Mouse (Mus musculus) lung, postnatal 25 days (tissue): Measurements from ENCODE around the gene Luc7l3.

ENCODE experiments used
- DNase-seq: peaks from one replicate; pipeline ENCODE4 v3.0.0; 2022; ENCODE audit warnings: low spot score

Gene Luc7l3

GRCm38 (mm10) chr11:94321931-94322400 is at the start of gene Luc7l3:
TSS of gene Luc7l3 (minus strand) at chr11:94321988.
- peak; percentile 95 for DNase-seq

DNA sequence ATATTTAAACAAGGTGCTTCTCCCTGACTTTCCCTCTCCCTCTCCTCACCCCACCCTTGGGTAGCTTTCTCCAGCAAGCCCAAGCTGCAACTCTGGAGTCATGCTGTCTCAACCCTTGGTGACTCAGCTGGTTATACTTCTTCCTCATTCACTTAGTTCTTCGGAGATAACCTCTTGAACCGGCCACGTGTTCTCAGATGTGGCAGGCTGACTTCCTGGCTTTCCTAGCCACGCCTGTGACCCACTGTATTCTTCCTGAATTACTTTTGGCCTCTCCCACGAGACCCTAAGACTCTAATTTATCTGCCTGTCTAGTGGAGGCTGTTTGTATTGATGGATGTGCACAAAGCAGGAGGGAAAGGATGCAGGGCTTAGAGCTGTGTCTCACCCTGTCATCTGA is 49.0 kb upstream of the Luc7l3 start:
- DNase-seq: peak; percentile 54

DNA sequence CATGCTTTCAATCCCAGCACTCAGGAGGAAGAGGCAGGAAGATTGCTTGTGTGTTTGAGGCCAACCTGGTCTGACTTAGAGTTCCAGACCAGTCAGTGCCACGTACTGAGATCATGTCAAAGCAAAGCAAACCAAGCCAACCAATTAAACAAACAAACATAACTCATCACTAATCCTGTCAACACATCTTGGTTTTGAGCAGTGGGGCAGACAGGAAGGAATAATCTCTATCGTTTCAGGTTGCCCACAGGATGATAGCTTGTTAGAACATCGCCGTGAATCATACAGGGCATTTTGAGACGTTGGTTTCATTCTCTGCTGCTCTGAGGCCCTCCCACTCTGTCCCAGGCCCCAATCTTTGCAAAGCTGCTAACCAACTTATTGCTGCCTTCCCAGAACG is 48.2 kb upstream of the Luc7l3 start:
- no peak for DNase-seq

DNA sequence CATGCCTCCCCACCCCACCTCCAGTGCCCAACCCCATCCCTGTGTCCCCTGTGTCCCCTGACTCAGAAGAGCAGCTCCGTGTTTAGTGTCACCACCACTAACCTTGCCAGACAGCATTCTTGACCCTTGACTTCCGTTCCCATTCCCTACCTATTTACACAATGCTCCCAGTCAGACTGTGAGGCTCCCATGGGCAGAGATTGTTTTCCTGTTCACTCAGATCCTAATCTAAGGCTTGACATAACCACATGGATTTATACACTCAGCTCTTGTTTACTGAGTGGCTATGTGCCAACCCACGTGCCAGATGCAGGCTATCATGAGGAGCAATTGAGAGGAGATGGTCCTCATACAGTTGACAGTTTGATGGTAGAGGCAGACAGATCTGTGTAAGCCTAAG is 43.6 kb upstream of the Luc7l3 start:
- DNase-seq: peak; percentile 80

GRCm38 (mm10) chr11:94363690-94364089 is 41.9 kb upstream of the Luc7l3 start:
- no peak for DNase-seq

DNA sequence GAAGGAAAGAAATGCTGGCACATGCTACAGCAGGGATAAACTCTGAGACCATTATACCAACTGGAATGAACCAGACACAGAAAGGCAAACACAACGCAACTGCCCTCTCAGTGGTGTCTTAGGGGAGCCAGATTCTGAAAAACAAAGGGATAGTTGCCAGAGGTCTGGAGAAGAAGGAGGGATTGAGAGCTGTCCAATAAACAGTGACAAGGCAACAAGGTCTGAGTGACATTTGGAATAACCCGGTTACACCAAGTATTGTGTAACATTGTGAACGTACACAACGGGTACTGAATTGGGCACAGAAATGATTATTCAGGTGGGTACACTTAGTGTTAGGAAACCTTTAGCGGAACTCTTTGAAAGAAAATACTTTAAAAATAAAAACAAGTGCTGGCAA is 40.3 kb upstream of the Luc7l3 start:
- DNase-seq: no peak

GRCm38 (mm10) chr11:94361166-94361870 is 39.5 kb upstream of the Luc7l3 start:
- DNase-seq: no peak

DNA sequence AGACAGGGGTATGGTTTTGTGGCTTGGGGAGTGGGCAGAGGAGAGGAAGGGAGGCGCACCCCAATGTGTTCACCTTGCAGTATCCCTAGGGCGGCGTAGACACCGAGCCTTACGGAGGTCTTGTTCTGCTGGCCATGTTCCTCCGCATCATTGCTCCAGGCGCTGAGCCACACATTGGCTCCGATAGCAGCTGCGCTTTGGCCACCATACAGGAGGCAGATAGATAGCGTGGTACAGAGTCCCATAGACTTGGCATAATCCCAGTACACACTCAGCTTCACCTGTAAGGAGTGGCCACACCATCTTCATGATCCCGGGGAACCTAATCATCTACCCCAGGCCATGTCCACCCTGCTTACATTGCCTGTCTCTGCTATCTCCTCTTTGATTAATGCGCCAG is 37.4 kb upstream of the Luc7l3 start:
- no peak for DNase-seq

GRCm38 (mm10) chr11:94355521-94356217 is 33.9 kb upstream of the Luc7l3 start:
- no peak for DNase-seq

DNA sequence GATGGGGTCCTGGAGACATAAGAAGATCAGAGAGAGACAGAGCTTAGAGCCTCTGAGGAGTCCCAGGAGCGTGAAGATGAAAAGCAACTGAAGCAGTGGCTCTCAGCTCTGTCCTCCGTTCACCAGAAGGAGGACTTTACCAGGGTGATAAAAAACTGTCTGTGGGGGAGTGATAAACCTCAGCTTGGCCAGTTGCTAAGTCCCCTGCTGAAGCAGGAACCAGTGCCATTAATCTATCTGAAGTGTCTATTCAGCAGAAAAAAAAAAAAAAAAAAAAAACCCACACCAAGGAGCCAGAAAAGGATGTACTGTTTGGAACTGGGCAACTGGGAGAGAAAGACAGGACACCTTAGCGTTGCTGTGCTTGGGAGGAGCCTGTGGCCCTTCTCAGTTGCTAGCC is 29.3 kb upstream of the Luc7l3 start:
- DNase-seq: no peak

DNA sequence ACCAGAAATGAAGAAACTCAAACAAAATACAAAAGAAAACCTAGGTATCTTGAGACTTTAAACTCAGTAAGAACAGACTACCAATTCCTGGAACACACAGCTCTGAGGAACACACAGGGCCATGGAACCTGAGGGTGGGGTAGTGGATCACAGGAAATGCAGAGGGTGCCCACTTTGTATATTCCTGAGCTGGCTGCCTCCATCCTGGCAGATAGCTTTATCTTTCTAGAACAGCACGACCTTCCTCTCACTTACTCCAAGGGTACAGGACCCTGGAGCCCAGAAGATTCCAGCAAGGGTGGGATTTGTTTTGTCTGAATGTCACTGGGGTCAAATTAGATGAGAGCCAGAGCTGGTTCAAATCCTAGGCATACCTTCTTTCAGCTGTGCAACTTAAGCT is 28.5 kb upstream of the Luc7l3 start:
- no peak for DNase-seq

DNA sequence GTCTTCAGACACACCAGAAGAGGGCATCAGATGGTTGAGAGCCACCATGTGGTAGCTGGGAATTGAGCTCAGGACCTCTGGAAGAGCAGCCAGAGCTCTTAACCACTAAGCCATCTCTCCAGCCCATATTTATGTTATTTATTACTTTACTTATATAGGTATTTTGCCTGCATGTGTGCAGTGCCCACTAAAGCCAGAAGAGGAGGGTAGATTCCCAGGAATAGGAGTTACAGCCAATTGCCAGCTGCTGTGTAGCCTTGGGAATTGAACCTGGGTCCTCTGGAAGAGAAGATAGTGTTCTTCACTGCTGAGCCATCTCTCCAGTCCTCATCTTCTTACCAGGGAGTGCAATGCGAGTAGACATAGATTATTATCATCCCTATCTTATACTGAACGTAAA is 28.1 kb upstream of the Luc7l3 start:
- DNase-seq: no peak

GRCm38 (mm10) chr11:94347063-94347575 is 25.3 kb upstream of the Luc7l3 start:
- DNase-seq: no peak

GRCm38 (mm10) chr11:94346611-94347010 is 24.8 kb upstream of the Luc7l3 start:
- no peak for DNase-seq

DNA sequence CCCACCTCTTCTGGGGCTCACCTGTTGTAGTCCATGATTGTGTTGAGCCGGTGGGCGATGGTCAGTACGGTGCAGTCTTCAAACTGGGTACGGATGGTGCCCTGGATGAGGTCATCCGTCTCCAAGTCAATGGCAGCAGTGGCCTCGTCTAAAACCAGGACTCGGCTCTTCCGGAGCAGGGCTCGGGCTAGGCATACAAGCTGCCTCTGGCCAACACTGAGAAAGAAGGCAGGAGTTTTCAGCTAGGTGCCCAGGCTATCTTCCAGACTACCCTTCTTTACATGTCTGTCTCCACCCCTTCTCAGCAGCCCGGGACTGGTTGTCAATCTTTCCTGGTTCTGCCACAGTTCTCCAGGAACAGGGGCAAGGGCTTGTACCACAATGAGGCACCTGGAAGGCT is 24.1 kb upstream of the Luc7l3 start:
- DNase-seq: no peak

DNA sequence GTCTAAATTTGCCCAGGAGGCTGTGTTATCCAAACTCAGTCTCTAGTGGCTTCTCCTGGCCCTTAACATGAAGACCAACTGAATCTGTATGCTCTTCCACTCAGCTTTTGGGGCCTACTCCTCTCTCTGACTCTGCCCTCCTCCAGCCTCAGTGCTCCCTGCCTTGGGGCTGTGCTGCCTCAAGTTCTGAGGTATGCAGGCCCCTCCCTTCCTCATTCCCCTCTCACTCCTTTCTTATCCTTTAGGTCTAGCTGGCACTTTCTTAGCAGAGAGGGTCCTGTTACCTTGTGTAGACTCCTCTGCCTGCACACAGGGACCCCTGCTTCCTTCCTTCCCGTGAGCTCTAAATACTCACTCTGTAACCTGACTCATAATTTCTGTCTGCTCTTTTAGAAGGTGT is 22.7 kb upstream of the Luc7l3 start:
- no peak for DNase-seq

- no peak for DNase-seq
Measured at GRCm38 (mm10) chr11:94343955-94344358, 22.2 kb upstream of the Luc7l3 start.

DNA sequence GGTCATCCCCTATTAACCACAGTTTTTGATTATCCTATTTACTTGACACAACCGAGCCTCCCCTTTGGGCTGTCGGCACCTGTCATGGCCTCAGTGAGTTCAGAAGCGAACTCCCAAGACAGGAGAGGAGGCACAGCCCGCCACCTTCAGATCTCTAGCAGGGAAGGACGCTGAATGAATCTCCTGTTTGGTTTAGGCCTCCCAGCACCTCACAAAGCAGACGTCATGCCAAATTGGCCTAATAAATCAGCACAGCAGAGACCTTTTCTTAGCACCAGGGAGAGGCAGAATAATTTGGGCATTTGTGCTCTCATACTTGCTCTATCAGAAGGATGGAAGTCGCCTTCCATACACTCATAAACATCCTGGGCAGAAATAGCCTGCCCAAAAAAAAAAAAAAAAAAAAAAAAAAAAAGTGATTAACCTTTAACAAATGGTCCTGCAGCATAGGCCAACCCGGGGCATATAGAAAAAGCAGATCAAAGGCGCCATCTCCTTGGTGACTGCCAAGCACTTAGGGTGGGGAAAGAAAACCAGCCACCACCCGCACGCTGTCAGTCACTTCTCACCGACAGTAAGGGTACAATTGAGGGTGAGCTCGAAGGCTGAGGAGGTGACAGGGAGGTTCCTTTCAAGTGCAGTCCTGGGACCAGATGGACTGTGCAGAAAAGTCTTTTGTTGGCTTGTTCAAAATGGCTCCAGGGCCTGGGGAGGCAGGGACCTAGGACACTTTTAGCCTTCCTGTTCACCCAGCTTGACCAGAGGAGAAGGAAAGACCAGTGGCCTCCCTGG is 20.5 kb upstream of the Luc7l3 start:
- no peak for DNase-seq

- DNase-seq: peak; percentile 87
Measured at GRCm38 (mm10) chr11:94340948-94341933, 19.5 kb upstream of the Luc7l3 start.

DNA sequence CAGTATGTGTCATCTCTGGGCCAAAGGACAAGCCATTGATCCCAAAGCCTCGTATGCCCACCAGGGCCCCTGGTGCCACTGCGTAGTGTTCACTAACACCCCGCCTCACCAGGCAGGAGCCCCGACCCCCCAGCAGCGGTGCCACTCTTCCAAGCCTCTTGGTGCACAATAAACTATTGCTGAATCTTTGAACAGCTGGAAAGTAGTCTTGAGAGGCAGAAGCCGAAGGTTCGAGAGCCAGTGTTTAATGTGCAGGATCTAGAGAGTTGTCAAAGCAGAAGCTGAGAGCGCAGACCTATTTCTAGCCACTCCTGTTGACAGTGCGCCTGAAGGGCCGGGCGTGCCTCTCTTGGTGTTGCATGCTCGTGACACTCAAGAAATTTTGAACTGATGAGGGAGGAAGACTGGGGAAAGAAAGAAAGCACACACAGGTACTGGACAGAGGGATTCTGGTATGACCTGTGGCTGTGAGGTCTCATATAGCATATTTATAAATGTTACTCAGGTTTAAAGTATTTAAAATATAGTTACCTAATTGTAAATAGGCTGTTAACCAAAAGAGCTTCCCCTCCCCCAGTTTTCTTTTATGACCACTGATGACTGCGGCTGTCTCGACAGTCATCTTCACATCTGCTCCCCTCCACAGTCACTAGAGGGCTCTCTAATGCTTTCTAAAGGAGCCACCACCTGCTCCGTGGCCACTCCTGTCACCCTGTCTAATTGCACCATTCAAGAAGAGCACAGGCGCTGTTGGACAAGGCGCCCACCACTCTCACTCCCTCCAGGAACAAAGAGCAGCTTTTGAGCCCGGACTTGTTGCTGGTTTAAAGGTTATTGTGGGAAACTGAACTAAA is 18.2 kb upstream of the Luc7l3 start:
- DNase-seq: peak; percentile 74
